Mouse (Mus musculus) E14TG2a.4 (cell line): ENCODE measurements around the gene Zc3h18.

Source experiments
- H3K27me3 ChIP-seq: 2 replicates; pipeline ENCODE4 v1.6.1; 2014; ENCODE audit warnings: low read length, control low read depth; ENCODE audit not compliant: insufficient read depth
- H3K36me3 ChIP-seq: 2 replicates; pipeline ENCODE4 v1.6.1; 2014; ENCODE audit warnings: low read length, control low read depth; ENCODE audit not compliant: insufficient read depth
- H3K4me1 ChIP-seq: replicated peaks from 2 replicates; pipeline ENCODE4 v1.6.1; 2014; ENCODE audit warnings: low read depth, low read length, control low read depth
- H3K4me3 ChIP-seq: replicated peaks from 2 replicates; pipeline ENCODE4 v1.5.1; 2014; ENCODE audit warnings: mild to moderate bottlenecking, low read length
- H3K9me3 ChIP-seq: 2 replicates; pipeline ENCODE4 v1.6.1; 2014; ENCODE audit warnings: low read length, control low read depth
- CTCF ChIP-seq: conservative IDR thresholded peaks from 2 replicates; pipeline ENCODE4 v1.5.1; 2014; ENCODE audit warnings: low read length
- NANOG ChIP-seq: IDR thresholded peaks from 2 replicates; pipeline ENCODE4 v1.6.1; 2014; ENCODE audit warnings: borderline replicate concordance, low read length, mixed read lengths
- POU5F1 ChIP-seq: IDR thresholded peaks from 2 replicates; pipeline ENCODE4 v1.6.1; 2014; ENCODE audit warnings: low read length, borderline replicate concordance

Gene Zc3h18

GRCm38 (mm10) chr8:122395291-122395690, 18.9 kb downstream of the Zc3h18 start:
- peaks cover 95% of the 10 kb centered on the region for H3K36me3 ChIP-seq
- TF ChIP-seq NANOG: no peak
- no peak for TF ChIP-seq POU5F1
- TF ChIP-seq CTCF: no peak
- no peak overlapping the region for H3K4me3 ChIP-seq
- H3K27me3 ChIP-seq: no peaks in the 10 kb centered on the region
- no peaks in the 10 kb centered on the region for H3K9me3 ChIP-seq
- peaks cover 23% of the 10 kb centered on the region for H3K4me1 ChIP-seq

GRCm38 (mm10) chr8:122398186-122398585, 21.8 kb downstream of the Zc3h18 start:
- TF ChIP-seq NANOG (no peak), CTCF (no peak), POU5F1 (no peak)
- Histone ChIP-seq H3K27me3 (no peaks in the 10 kb centered on the region), H3K9me3 (no peaks in the 10 kb centered on the region), H3K4me1 (peaks cover 15% of the 10 kb centered on the region), H3K36me3 (peaks cover 96% of the 10 kb centered on the region), H3K4me3 (no peak overlapping the region)

GRCm38 (mm10) chr8:122405146-122405805, 28.9 kb downstream of the Zc3h18 start:
- H3K27me3 ChIP-seq: no peaks in the 10 kb centered on the region
- H3K4me3 ChIP-seq: no peak overlapping the region
- no peaks in the 10 kb centered on the region for H3K9me3 ChIP-seq
- H3K36me3 ChIP-seq: peaks cover 99% of the 10 kb centered on the region
- H3K4me1 ChIP-seq: peaks cover 20% of the 10 kb centered on the region
- TF ChIP-seq CTCF: no peak
- no peak for TF ChIP-seq POU5F1
- no peak for TF ChIP-seq NANOG

GRCm38 (mm10) chr8:122407678-122408077, 31.3 kb downstream of the Zc3h18 start:
- H3K27me3 ChIP-seq: no peaks in the 10 kb centered on the region
- peaks cover 42% of the 10 kb centered on the region for H3K4me1 ChIP-seq
- no peak overlapping the region for H3K4me3 ChIP-seq
- peaks cover 99% of the 10 kb centered on the region for H3K36me3 ChIP-seq
- H3K9me3 ChIP-seq: no peaks in the 10 kb centered on the region
- TF ChIP-seq POU5F1 (no peak), CTCF (no peak), NANOG (no peak)

GRCm38 (mm10) chr8:122414311-122414710, 37.9 kb downstream of the Zc3h18 start:
- H3K4me3 ChIP-seq: no peak overlapping the region
- H3K9me3 ChIP-seq: no peaks in the 10 kb centered on the region
- peaks cover 57% of the 10 kb centered on the region for H3K4me1 ChIP-seq
- H3K36me3 ChIP-seq: peaks cover 99% of the 10 kb centered on the region
- TF ChIP-seq NANOG: no peak
- TF ChIP-seq CTCF: no peak
- no peak for TF ChIP-seq POU5F1
- H3K27me3 ChIP-seq: no peaks in the 10 kb centered on the region

- Histone ChIP-seq H3K9me3 (no peaks in the 10 kb centered on the region), H3K36me3 (peaks cover 86% of the 10 kb centered on the region), H3K4me3 (no peak overlapping the region), H3K27me3 (no peaks in the 10 kb centered on the region), H3K4me1 (peaks cover 47% of the 10 kb centered on the region)
- TF ChIP-seq POU5F1 (no peak), CTCF (no peak), NANOG (no peak)
These were observed 39.1 kb downstream of the Zc3h18 start for GRCm38 (mm10) chr8:122415554-122415953.

GRCm38 (mm10) chr8:122419881-122420555, 43.6 kb downstream of the Zc3h18 start:
- no peak for TF ChIP-seq CTCF
- TF ChIP-seq POU5F1: no peak
- TF ChIP-seq NANOG: no peak
- no peak overlapping the region for H3K4me3 ChIP-seq
- no peaks in the 10 kb centered on the region for H3K9me3 ChIP-seq
- peaks cover 42% of the 10 kb centered on the region for H3K36me3 ChIP-seq
- H3K27me3 ChIP-seq: no peaks in the 10 kb centered on the region
- peaks cover 38% of the 10 kb centered on the region for H3K4me1 ChIP-seq

- no peaks in the 10 kb centered on the region for H3K9me3 ChIP-seq
- H3K36me3 ChIP-seq: peaks cover 26% of the 10 kb centered on the region
- no peak within 1 kb of the TSS for H3K4me3 ChIP-seq
- H3K4me1 ChIP-seq: peaks cover 35% of the 10 kb centered on the region
- TF ChIP-seq CTCF (no peak), NANOG (no peak), POU5F1 (no peak)
- H3K27me3 ChIP-seq: no peaks in the 10 kb centered on the region
These were observed 45.1 kb downstream of the Zc3h18 start, which contains the start of gene Il17c for GRCm38 (mm10) chr8:122421376-122422070. Il17c (plus strand) TSS chr8:122422020.
